ENCODE assay signal across 30 mouse cellular contexts in the genomic region with DNA sequence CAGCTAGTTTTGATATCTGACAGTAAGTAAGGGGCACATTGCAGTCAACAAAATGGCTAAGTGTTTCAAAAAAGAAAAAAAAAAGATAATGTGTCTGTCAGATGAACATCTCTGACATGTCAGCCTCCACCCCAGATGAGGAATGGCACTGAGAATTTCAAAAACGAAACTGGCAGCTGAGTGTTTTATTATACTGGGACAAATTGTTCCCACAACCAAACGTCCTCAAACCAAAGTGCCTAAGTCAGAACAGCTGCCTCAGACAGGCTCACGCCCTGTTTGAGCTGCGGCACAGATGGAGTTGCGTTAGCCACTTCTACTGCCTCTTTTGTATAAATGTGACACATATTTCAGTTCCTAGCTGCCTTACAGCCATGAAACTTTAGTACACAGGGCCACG. TPM values are rescaled to one million over a fixed set of nuclear protein-coding genes. Genes with fewer than 3 reads are reported as not detected.
DNase-seq lines count a peak whose midpoint lies in the region; ATAC-seq lines count a peak whose summit lies in the region.
"Had no signal": no experiment of that assay in that cellular context is flagged by ENCODE, and none has a peak within 500 bp of the region (broad histone marks: within the 10 kb centered on the region; RNA-seq: fewer than 3 reads in every experiment).

No protein-coding gene starts in this region.

- H3K27ac ChIP-seq in embryonic facial prominence, embryonic 14.5 days (replicated peaks; ENCODE audit: low read depth, low read length) = no peak overlapping the region
- no peak overlapping the region for H3K27ac ChIP-seq in embryonic facial prominence, embryonic 10.5 days (replicated peaks)
- H3K27ac ChIP-seq in lung, embryonic 16.5 days (ENCODE audit: low read length) = no peak overlapping the region
- no peak overlapping the region for H3K27ac ChIP-seq in liver, embryonic 11.5 days (ENCODE audit: low read depth, low read length)
- H3K27ac ChIP-seq: embryonic facial prominence, embryonic 15.5 days; gastrocnemius, adult 2 months; heart, embryonic 13.5 days; hindbrain, embryonic 10.5 days; hindbrain, embryonic 15.5 days; kidney, embryonic 15.5 days; liver, embryonic 15.5 days; midbrain, embryonic 12.5 days; neural tube, embryonic 13.5 days had no signal

- no peaks in the 10 kb centered on the region for H3K9me3 ChIP-seq in embryonic facial prominence, embryonic 14.5 days (ENCODE audit: control insufficient read depth, low read length)
- no peaks in the 10 kb centered on the region for H3K9me3 ChIP-seq in embryonic facial prominence, embryonic 10.5 days
- no peaks in the 10 kb centered on the region for H3K9me3 ChIP-seq in lung, embryonic 16.5 days (ENCODE audit: control insufficient read depth, low read length)
- no peaks in the 10 kb centered on the region for H3K9me3 ChIP-seq in liver, embryonic 11.5 days (ENCODE audit: control insufficient read depth, low read length)
- H3K9me3 ChIP-seq: embryonic facial prominence, embryonic 15.5 days; G1E; heart, embryonic 13.5 days; hindbrain, embryonic 10.5 days; hindbrain, embryonic 15.5 days; kidney, embryonic 15.5 days; liver, embryonic 15.5 days; megakaryocyte, embryonic 14.5 days; midbrain, embryonic 12.5 days; neural tube, embryonic 13.5 days had no signal

- no peak overlapping the region for H3K9ac ChIP-seq in embryonic facial prominence, embryonic 14.5 days (ENCODE audit: low read depth, low read length)
- no peak overlapping the region for H3K9ac ChIP-seq in lung, embryonic 16.5 days (ENCODE audit: low read length)
- no peak overlapping the region for H3K9ac ChIP-seq in liver, embryonic 11.5 days (ENCODE audit: low read depth, low read length)
- H3K9ac ChIP-seq: embryonic facial prominence, embryonic 15.5 days; heart, embryonic 13.5 days; hindbrain, embryonic 15.5 days; kidney, embryonic 15.5 days; liver, embryonic 15.5 days; midbrain, embryonic 12.5 days; neural tube, embryonic 13.5 days had no signal

- no peak overlapping the region for H3K4me3 ChIP-seq in embryonic facial prominence, embryonic 14.5 days (ENCODE audit: low read depth, low read length)
- H3K4me3 ChIP-seq in embryonic facial prominence, embryonic 10.5 days = no peak overlapping the region
- H3K4me3 ChIP-seq in lung, embryonic 16.5 days (ENCODE audit: low read length) = no peak overlapping the region
- no peak overlapping the region for H3K4me3 ChIP-seq in liver, embryonic 11.5 days (ENCODE audit: low read depth, low read length)
- H3K4me3 ChIP-seq: embryonic facial prominence, embryonic 15.5 days; gastrocnemius, adult 2 months; heart, embryonic 13.5 days; hindbrain, embryonic 10.5 days; hindbrain, embryonic 15.5 days; kidney, embryonic 15.5 days; layer of hippocampus, adult 2 months; liver, embryonic 15.5 days; megakaryocyte, embryonic 14.5 days; midbrain, embryonic 12.5 days; neural tube, embryonic 13.5 days had no signal

- peak; percentile 26; the same call in 1 of the 2 replicates for ATAC-seq in embryonic facial prominence, embryonic 14.5 days (ENCODE audit: low read depth)
- peak; percentile 38; the same call in 1 of the 2 replicates for ATAC-seq in lung, embryonic 16.5 days (ENCODE audit: low read depth)
- ATAC-seq in liver, embryonic 11.5 days (replicated peaks; ENCODE audit: low FRiP score) = no peak
- ATAC-seq: inflammation-experienced regulatory T-cells, adult 6 months; Patski had no signal

- peaks cover 22% of the 10 kb centered on the region for H3K27me3 ChIP-seq in embryonic facial prominence, embryonic 14.5 days (replicated peaks; ENCODE audit: control insufficient read depth, insufficient read depth, low read length)
- peaks cover 88% of the 10 kb centered on the region for H3K27me3 ChIP-seq in embryonic facial prominence, embryonic 10.5 days (replicated peaks; ENCODE audit: low read depth, poor library complexity, severe bottlenecking)
- peaks cover 11% of the 10 kb centered on the region for H3K27me3 ChIP-seq in lung, embryonic 16.5 days (ENCODE audit: control insufficient read depth, insufficient read depth, low read depth, low read length)
- H3K27me3 ChIP-seq in liver, embryonic 11.5 days (replicated peaks; ENCODE audit: control insufficient read depth, insufficient read depth, low read length) = no peaks in the 10 kb centered on the region; the same call in 1 of the 2 replicates
- H3K27me3 ChIP-seq: liver, embryonic 15.5 days had no signal

- peak; percentile 45 for DNase-seq in embryonic facial prominence, embryonic 14.5 days (ENCODE audit: low spot score)
- no peak for DNase-seq in embryonic facial prominence, embryonic 10.5 days (ENCODE audit: low spot score)
- DNase-seq in layer of hippocampus, adult 9-11 months = peak; percentile 38
- no peak for DNase-seq in layer of hippocampus, postnatal 25 days (ENCODE audit: extremely low spot score in 1 of 2, low spot score in 1 of 2)
- DNase-seq in lung, postnatal 36 days = peak; percentile 39
- no peak for DNase-seq in retina, postnatal 1 day
- no peak for DNase-seq in liver, embryonic 11.5 days (ENCODE audit: low spot score)
- DNase-seq: adrenal gland, postnatal 14 days; cerebellum, adult 18-20 months; gastrocnemius, adult 2 months; heart, postnatal 10 days; kidney, adult 18-20 months; kidney, postnatal 36 days; liver; right cerebral cortex, postnatal 14 days; thymus, postnatal 14 days had no signal

- H3K4me1 ChIP-seq in embryonic facial prominence, embryonic 14.5 days (ENCODE audit: control insufficient read depth, insufficient read depth, low read length) = no peaks in the 10 kb centered on the region
- H3K4me1 ChIP-seq in embryonic facial prominence, embryonic 10.5 days = no peaks in the 10 kb centered on the region
- no peaks in the 10 kb centered on the region for H3K4me1 ChIP-seq in lung, embryonic 16.5 days (replicated peaks; ENCODE audit: control insufficient read depth, insufficient read depth, low read length)
- H3K4me1 ChIP-seq in liver, embryonic 11.5 days (replicated peaks; ENCODE audit: control insufficient read depth, insufficient read depth, low read length) = no peaks in the 10 kb centered on the region
- H3K4me1 ChIP-seq: embryonic facial prominence, embryonic 15.5 days; heart, embryonic 13.5 days; hindbrain, embryonic 10.5 days; hindbrain, embryonic 15.5 days; kidney, embryonic 15.5 days; liver, embryonic 15.5 days; midbrain, embryonic 12.5 days; neural tube, embryonic 13.5 days had no signal

- no peak overlapping the region for H3K4me2 ChIP-seq in embryonic facial prominence, embryonic 14.5 days (ENCODE audit: low read depth, low read length)
- no peak overlapping the region for H3K4me2 ChIP-seq in lung, embryonic 16.5 days (ENCODE audit: low read depth, low read length)
- H3K4me2 ChIP-seq in liver, embryonic 11.5 days = no peak overlapping the region
- H3K4me2 ChIP-seq: embryonic facial prominence, embryonic 15.5 days; heart, embryonic 13.5 days; hindbrain, embryonic 15.5 days; kidney, embryonic 15.5 days; liver, embryonic 15.5 days; midbrain, embryonic 12.5 days; neural tube, embryonic 13.5 days had no signal

- 48% methylated on average over 6 of the region's 6 CpGs for WGBS in embryonic facial prominence, embryonic 14.5 days
- WGBS in embryonic facial prominence, embryonic 10.5 days = 78% methylated on average over 6 of the region's 6 CpGs
- 52% methylated on average over 6 of the region's 6 CpGs for WGBS in lung, embryonic 16.5 days
- 73% methylated on average over 6 of the region's 6 CpGs for WGBS in liver, embryonic 11.5 days

- no peaks in the 10 kb centered on the region for H3K36me3 ChIP-seq in embryonic facial prominence, embryonic 14.5 days (ENCODE audit: control insufficient read depth, insufficient read depth, low read length)
- H3K36me3 ChIP-seq in embryonic facial prominence, embryonic 10.5 days (replicated peaks) = no peaks in the 10 kb centered on the region
- H3K36me3 ChIP-seq in lung, embryonic 16.5 days (ENCODE audit: control insufficient read depth, insufficient read depth, low read length) = no peaks in the 10 kb centered on the region
- H3K36me3 ChIP-seq in liver, embryonic 11.5 days (ENCODE audit: control insufficient read depth, insufficient read depth, low read length) = no peaks in the 10 kb centered on the region
- H3K36me3 ChIP-seq: embryonic facial prominence, embryonic 15.5 days; G1E; heart, embryonic 13.5 days; hindbrain, embryonic 10.5 days; hindbrain, embryonic 15.5 days; kidney, embryonic 15.5 days; liver, embryonic 15.5 days; midbrain, embryonic 12.5 days; neural tube, embryonic 13.5 days had no signal

RNA-seq across cellular contexts. Expression of gene Phka2, which starts 7.0 kb away (rescaled TPM):
- polyA plus RNA-seq in embryonic facial prominence, embryonic 14.5 days (2014; fragmentation: Nextera tagmentation; extraction: Ambion mirVana) = 18.1 and 20.7 TPM in 2 replicates
- 15.8 and 16.1 TPM in 2 replicates for polyA plus RNA-seq in embryonic facial prominence, embryonic 10.5 days (2016; fragmentation: Nextera tagmentation; extraction: Ambion mirVana)
- 10 to 100 TPM; 23.0 to 37.9 TPM for total RNA-seq in layer of hippocampus, postnatal 25 days (2021)
- polyA plus RNA-seq in lung, embryonic 16.5 days (2015; fragmentation: Nextera tagmentation; extraction: Ambion mirVana) = 13.5 and 14.6 TPM in 2 replicates
- 20.0 and 21.9 TPM in 2 replicates for polyA plus RNA-seq in liver, embryonic 11.5 days (2014; fragmentation: Nextera tagmentation; extraction: Ambion mirVana)

Comparison
In these comparisons a context has a peak if more than half of its experiments do, and no peak if none do; other contexts are left out.
1. DNase-seq: peak in embryonic facial prominence, embryonic 14.5 days (single experiment), layer of hippocampus, adult 9-11 months (single experiment) and lung, postnatal 36 days (single experiment); none in embryonic facial prominence, embryonic 10.5 days (single experiment), layer of hippocampus, postnatal 25 days (0 of 2), retina, postnatal 1 day (single experiment) and liver, embryonic 11.5 days (single experiment).